Mouse (Mus musculus) liver, embryonic 14.5 days (tissue): ENCODE data around the gene Dvl3. TPM values are rescaled to one million over a fixed set of nuclear protein-coding genes. Genes with fewer than 3 reads are reported as not detected.
A peak's percentile ranks its signal among the peaks of the same experiment; 100 is the strongest.

Experiments
- ATAC-seq: fragments of 200-750 bp; cut with Nextera tagmentation; 2 replicates; pipeline ENCODE4 v1.8.0; 2017; ENCODE audit warnings: moderate number of reproducible peaks, mild to moderate bottlenecking, moderate library complexity; ENCODE audit not compliant: insufficient read depth
- DNase-seq, 3 experiments: peaks; one replicate each; pipeline ENCODE4 v3.0.0-alpha.2; 2012 to 2013; ENCODE audit warnings: low read depth in 3 of 3, low spot score in 3 of 3
- H3K27ac ChIP-seq: fragments of 300-500 bp; sonication (generic); 2 replicates; pipeline ENCODE4 v1.5.1; 2014; ENCODE audit warnings: moderate library complexity, mild to moderate bottlenecking, control low read depth, inconsistent platforms
- H3K27me3 ChIP-seq: fragments of 300-500 bp; sonication (generic); 2 replicates; pipeline ENCODE4 v1.6.1; 2014; ENCODE audit warnings: mild to moderate bottlenecking, low read length, moderate library complexity; ENCODE audit not compliant: control insufficient read depth, insufficient read depth
- H3K36me3 ChIP-seq: fragments of 300-500 bp; sonication (generic); replicated peaks from 2 replicates; pipeline ENCODE4 v1.6.1; 2014; ENCODE audit warnings: low read depth; ENCODE audit not compliant: control insufficient read depth, insufficient read depth
- H3K4me1 ChIP-seq, 2 experiments: fragments of 200-500 bp in 1 of 2; fragments of 300-500 bp in 1 of 2; sonication (generic) in 1 of 2; replicated peaks; 2 replicates each; pipeline ENCODE4 v1.6.1; 2012 to 2014; ENCODE audit warnings: antibody characterized with exemption in 1 of 2, inconsistent platforms in 1 of 2, low read length in 1 of 2; ENCODE audit not compliant: control insufficient read depth in 2 of 2, insufficient read depth in 2 of 2
- H3K4me2 ChIP-seq: fragments of 300-500 bp; sonication (generic); 2 replicates; pipeline ENCODE4 v1.6.1; 2014; ENCODE audit warnings: low read depth, mild to moderate bottlenecking, control low read depth, moderate library complexity
- H3K4me3 ChIP-seq, 2 experiments: fragments of 200-500 bp in 1 of 2; fragments of 300-500 bp in 1 of 2; sonication (generic) in 1 of 2; 2 replicates each; pipeline ENCODE4 v1.5.1; 2012 to 2014; ENCODE audit warnings: low read depth in 2 of 2, low read length in 2 of 2, mild to moderate bottlenecking in 2 of 2, control low read depth in 1 of 2, inconsistent platforms in 1 of 2, moderate library complexity in 1 of 2; ENCODE audit not compliant: insufficient read depth in 1 of 2
- H3K9ac ChIP-seq: fragments of 300-500 bp; sonication (generic); replicated peaks from 2 replicates; pipeline ENCODE4 v1.6.1; 2014; ENCODE audit warnings: mild to moderate bottlenecking, control low read depth, moderate library complexity
- H3K9me3 ChIP-seq: fragments of 300-500 bp; sonication (generic); 2 replicates; pipeline ENCODE4 v1.6.1; 2016; ENCODE audit warnings: low read length, mixed read lengths; ENCODE audit not compliant: control insufficient read depth
- CTCF ChIP-seq: IDR thresholded peaks from 2 replicates; pipeline ENCODE4 v1.5.1; 2016; ENCODE audit warnings: antibody characterized with exemption, low read depth, control low read depth
- EP300 ChIP-seq: IDR thresholded peaks from 2 replicates; pipeline ENCODE4 v1.6.1; 2016; ENCODE audit warnings: antibody characterized with exemption, low read depth
- WGBS: fragments of 180-500 bp; shearing (Covaris S2); extraction: QIAGEN DNeasy Blood & Tissue Kit; methylation state at CpG from one replicate; pipeline ENCODE4 v1.1.7; 2014; ENCODE audit not compliant: insufficient replicate concordance; 5-methylcytosine and 5-hydroxymethylcytosine counted together
- polyA plus RNA-seq, 2 experiments: library from polyadenylated mRNA; depleted of rRNA in 1 of 2; stranded (reverse) in 1 of 2; unstranded in 1 of 2; fragments of >200 nt; fragmentation: Nextera tagmentation in 1 of 2; extraction: Ambion mirVana in 1 of 2; gene quantifications; 2 replicates each; pipeline versions ENCODE4 v1.2.1 to v1.2.3; 2012 to 2014

Dvl3 gene
- 7.3 and 8.8 TPM in 2 replicates for polyA plus RNA-seq (2012; rRNA removed)
- 4.9 and 5.0 TPM in 2 replicates for polyA plus RNA-seq (2014; fragmentation: Nextera tagmentation; extraction: Ambion mirVana)

DNA sequence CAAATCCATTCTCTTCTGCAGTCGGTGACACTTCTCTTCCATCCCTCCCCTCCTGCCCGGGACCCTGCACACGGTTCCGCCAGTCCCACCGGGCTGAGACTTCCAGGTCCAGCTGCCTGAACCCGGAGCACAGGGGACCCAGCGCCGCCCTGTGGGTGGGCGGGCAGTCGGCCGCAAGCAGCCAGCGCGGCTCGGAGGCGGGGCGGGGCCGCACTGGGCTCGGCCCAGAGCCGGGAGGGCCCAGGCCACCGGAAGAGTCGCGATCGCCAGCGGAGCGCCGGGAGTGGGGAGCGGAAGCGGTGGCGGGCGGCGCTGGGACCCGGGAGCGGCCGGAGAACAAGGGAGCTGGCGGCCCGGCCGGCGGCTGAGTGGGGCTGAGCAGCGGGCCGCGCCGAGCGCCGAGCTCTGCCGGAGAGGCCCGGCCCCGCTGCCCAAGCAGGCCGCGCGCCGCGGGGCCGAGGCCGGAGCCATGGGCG, at the start of gene Dvl3:
Dvl3 (plus strand) TSS at position 257 of the 476 bp plus-strand sequence.
- peak within 1 kb of the TSS; percentile 72 to 87 for H3K4me3 ChIP-seq
- peaks cover 5 to 9% of the 10 kb centered on the region in 2 experiments; a peak in 3 of 4 replicates for H3K4me1 ChIP-seq
- H3K4me2 ChIP-seq = peak within 1 kb of the TSS; percentile 77
- peak within 1 kb of the TSS; percentile 43 for H3K27ac ChIP-seq
- ATAC-seq = peak; percentile 96
- DNase-seq = peak; percentile 73 to 76 (median 75)
- WGBS = under 1% methylated on average over 55 of the region's 55 CpGs
- H3K36me3 ChIP-seq = no peaks in the 10 kb centered on the region; the same call in 1 of the 2 replicates
- TF ChIP-seq EP300 (no peak), CTCF (peak; percentile 65)
- no peaks in the 10 kb centered on the region for H3K9me3 ChIP-seq
- no peaks in the 10 kb centered on the region for H3K27me3 ChIP-seq
- peak within 1 kb of the TSS; percentile 88 for H3K9ac ChIP-seq

DNA sequence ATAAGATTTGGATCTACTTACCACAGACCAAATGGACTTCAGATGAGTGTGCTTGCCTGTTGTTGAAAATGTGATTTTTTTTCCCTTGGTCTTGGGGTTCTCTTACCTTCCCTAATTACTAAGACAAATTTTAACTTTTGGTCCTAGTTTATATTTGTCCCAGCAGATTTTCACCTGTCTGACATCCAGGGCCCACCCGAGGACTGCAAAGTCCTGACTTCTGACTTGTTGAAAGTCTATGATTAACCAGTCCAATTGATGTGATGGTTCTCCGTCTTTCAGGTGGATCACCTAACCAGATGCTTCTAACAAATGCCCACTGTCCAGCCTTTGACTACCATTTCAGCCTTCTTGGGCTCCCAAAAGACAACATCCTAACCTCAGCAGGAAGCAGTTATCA, 45.8 kb upstream of the Dvl3 start:
- Histone ChIP-seq H3K4me3 (no peak overlapping the region), H3K27me3 (no peaks in the 10 kb centered on the region), H3K4me1 (no peaks in the 10 kb centered on the region), H3K9me3 (no peaks in the 10 kb centered on the region), H3K9ac (no peak overlapping the region), H3K36me3 (no peaks in the 10 kb centered on the region), H3K4me2 (no peak overlapping the region), H3K27ac (no peak overlapping the region)
- 62% methylated on average over 2 of the region's 2 CpGs for WGBS
- DNase-seq (no peak), ATAC-seq (no peak)
- TF ChIP-seq CTCF = no peak
- TF ChIP-seq EP300 = no peak

GRCm38 (mm10) chr16:20471686-20472085, 45.1 kb upstream of the Dvl3 start:
- H3K9ac ChIP-seq = no peak overlapping the region
- H3K4me1 ChIP-seq = peaks cover 0 to 2% of the 10 kb centered on the region in 2 experiments; a peak in 1 of 4 replicates
- H3K36me3 ChIP-seq = no peaks in the 10 kb centered on the region
- H3K4me3 ChIP-seq = no peak overlapping the region
- 40% methylated on average over 1 of the region's 1 CpGs for WGBS
- no peak overlapping the region for H3K4me2 ChIP-seq
- TF ChIP-seq EP300 (no peak), CTCF (no peak)
- no peak for ATAC-seq
- no peaks in the 10 kb centered on the region for H3K9me3 ChIP-seq
- no peak for DNase-seq
- no peak overlapping the region for H3K27ac ChIP-seq
- no peaks in the 10 kb centered on the region for H3K27me3 ChIP-seq

DNA sequence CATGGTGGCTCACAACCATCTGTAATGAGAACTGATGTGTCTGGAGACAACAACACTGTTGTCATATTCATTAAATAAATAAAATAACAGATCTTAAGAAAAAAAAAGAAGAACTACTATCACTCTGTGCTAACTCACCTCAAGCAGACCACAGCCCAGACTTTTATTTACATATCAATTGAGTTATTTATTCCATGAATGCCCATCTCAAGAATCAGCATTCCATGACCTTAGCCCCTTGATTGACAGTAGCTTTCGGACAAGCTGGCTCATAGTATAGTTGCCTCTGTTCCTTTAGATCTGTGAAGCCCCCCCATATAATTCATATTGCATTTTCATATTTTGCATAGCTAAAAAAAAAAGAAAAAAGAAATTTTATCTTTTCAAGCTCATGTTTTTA, 43.0 kb upstream of the Dvl3 start:
- Histone ChIP-seq H3K9me3 (no peaks in the 10 kb centered on the region), H3K4me2 (no peak overlapping the region), H3K4me1 (peaks cover 0 to 4% of the 10 kb centered on the region in 2 experiments; a peak in 1 of 4 replicates), H3K27ac (no peak overlapping the region), H3K36me3 (no peaks in the 10 kb centered on the region), H3K4me3 (no peak overlapping the region), H3K27me3 (no peaks in the 10 kb centered on the region), H3K9ac (no peak overlapping the region)
- WGBS = 73% methylated on average over 1 of the region's 1 CpGs
- no peak for DNase-seq
- TF ChIP-seq EP300 = no peak
- no peak for TF ChIP-seq CTCF
- no peak for ATAC-seq

- H3K4me1 ChIP-seq = peaks cover 0 to 4% of the 10 kb centered on the region in 2 experiments; a peak in 1 of 4 replicates
- no peaks in the 10 kb centered on the region for H3K27me3 ChIP-seq
- H3K27ac ChIP-seq = no peak overlapping the region
- WGBS = 62% methylated on average over 8 of the region's 8 CpGs
- no peak overlapping the region for H3K4me3 ChIP-seq
- H3K9me3 ChIP-seq = no peaks in the 10 kb centered on the region
- H3K36me3 ChIP-seq = no peaks in the 10 kb centered on the region
- TF ChIP-seq EP300 = no peak
- no peak for TF ChIP-seq CTCF
- no peak for ATAC-seq
- no peak overlapping the region for H3K4me2 ChIP-seq
- no peak overlapping the region for H3K9ac ChIP-seq
- DNase-seq = no peak
Observed at GRCm38 (mm10) chr16:20474211-20474610, 42.6 kb upstream of the Dvl3 start.
